Mouse (Mus musculus): ENCODE results near the gene Ankrd22. TPM values are rescaled to one million over a fixed set of nuclear protein-coding genes. Genes with fewer than 3 reads are reported as not detected.

Gene Ankrd22
- polyA plus RNA-seq, 1 experiment: 0.10 TPM

- DNase-seq: no peak
- H3K4me3 ChIP-seq (replicated peaks; ENCODE audit: insufficient read depth, low read depth, low read length): no peak overlapping the region
- H3K27ac ChIP-seq (ENCODE audit: insufficient read depth, low read length): no peak overlapping the region
- no peaks in the 10 kb centered on the region for H3K4me1 ChIP-seq (ENCODE audit: control insufficient read depth, insufficient read depth, low read length)
- no peak for TF ChIP-seq CTCF (IDR thresholded peaks at IDR 0.05; ENCODE audit: borderline replicate concordance, insufficient read depth, low read depth, low read length)
- TF ChIP-seq POLR2A (IDR thresholded peaks at IDR 0.05; ENCODE audit: borderline replicate concordance, insufficient read depth, low read length): no peak
- no peaks in the 10 kb centered on the region for H3K27me3 ChIP-seq (ENCODE audit: control insufficient read depth, insufficient read depth, low read length)
- 92% methylated on average over 4 of the region's 4 CpGs for WGBS
Measured at GRCm38 (mm10) chr19:34179136-34179535, 13.3 kb upstream of the Ankrd22 start.

DNA sequence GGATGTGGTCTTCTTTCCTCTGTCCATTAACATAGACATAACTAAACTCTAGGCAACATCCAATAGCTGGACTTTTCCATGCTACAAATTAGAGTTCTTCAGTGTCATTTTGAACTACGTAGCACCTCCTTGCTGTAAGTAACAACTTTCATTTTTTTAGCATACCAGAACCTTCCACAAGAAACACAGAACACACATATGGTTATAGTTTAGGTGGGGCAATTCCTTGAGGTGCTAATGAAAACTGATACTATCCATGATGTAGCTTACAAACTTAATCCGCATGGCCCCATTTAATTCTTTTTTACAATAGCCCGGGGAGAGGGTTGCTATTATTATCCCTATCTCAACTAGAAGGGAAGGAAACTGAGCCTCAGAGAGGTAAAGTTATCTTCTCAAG, 8.2 kb upstream of the Ankrd22 start:
- Histone ChIP-seq H3K4me1 (ENCODE audit: control insufficient read depth, insufficient read depth, low read length) (no peaks in the 10 kb centered on the region), H3K27me3 (ENCODE audit: control insufficient read depth, insufficient read depth, low read length) (no peaks in the 10 kb centered on the region), H3K4me3 (replicated peaks; ENCODE audit: insufficient read depth, low read depth, low read length) (no peak overlapping the region), H3K27ac (ENCODE audit: insufficient read depth, low read length) (no peak overlapping the region)
- WGBS: 91% methylated on average over 3 of the region's 3 CpGs
- no peak for DNase-seq
- TF ChIP-seq POLR2A (IDR thresholded peaks at IDR 0.05; ENCODE audit: borderline replicate concordance, insufficient read depth, low read length) (no peak), CTCF (IDR thresholded peaks at IDR 0.05; ENCODE audit: borderline replicate concordance, insufficient read depth, low read depth, low read length) (no peak)

- DNase-seq: no peak
- no peaks in the 10 kb centered on the region for H3K4me1 ChIP-seq (ENCODE audit: control insufficient read depth, insufficient read depth, low read length)
- no peak overlapping the region for H3K4me3 ChIP-seq (replicated peaks; ENCODE audit: insufficient read depth, low read depth, low read length)
- 76% methylated on average over 3 of the region's 3 CpGs for WGBS
- H3K27me3 ChIP-seq (ENCODE audit: control insufficient read depth, insufficient read depth, low read length): no peaks in the 10 kb centered on the region
- no peak overlapping the region for H3K27ac ChIP-seq (ENCODE audit: insufficient read depth, low read length)
- TF ChIP-seq POLR2A (IDR thresholded peaks at IDR 0.05; ENCODE audit: borderline replicate concordance, insufficient read depth, low read length): no peak
- TF ChIP-seq CTCF (IDR thresholded peaks at IDR 0.05; ENCODE audit: borderline replicate concordance, insufficient read depth, low read depth, low read length): no peak
Measured at GRCm38 (mm10) chr19:34171167-34171566, 5.3 kb upstream of the Ankrd22 start.

GRCm38 (mm10) chr19:34169121-34169520, 3.3 kb upstream of the Ankrd22 start:
- H3K4me1 ChIP-seq (ENCODE audit: control insufficient read depth, insufficient read depth, low read length): no peaks in the 10 kb centered on the region
- H3K4me3 ChIP-seq (replicated peaks; ENCODE audit: insufficient read depth, low read depth, low read length): no peak overlapping the region
- H3K27ac ChIP-seq (ENCODE audit: insufficient read depth, low read length): no peak overlapping the region
- no peak for DNase-seq
- H3K27me3 ChIP-seq (ENCODE audit: control insufficient read depth, insufficient read depth, low read length): no peaks in the 10 kb centered on the region
- TF ChIP-seq POLR2A (IDR thresholded peaks at IDR 0.05; ENCODE audit: borderline replicate concordance, insufficient read depth, low read length): no peak
- no peak for TF ChIP-seq CTCF (IDR thresholded peaks at IDR 0.05; ENCODE audit: borderline replicate concordance, insufficient read depth, low read depth, low read length)

DNA sequence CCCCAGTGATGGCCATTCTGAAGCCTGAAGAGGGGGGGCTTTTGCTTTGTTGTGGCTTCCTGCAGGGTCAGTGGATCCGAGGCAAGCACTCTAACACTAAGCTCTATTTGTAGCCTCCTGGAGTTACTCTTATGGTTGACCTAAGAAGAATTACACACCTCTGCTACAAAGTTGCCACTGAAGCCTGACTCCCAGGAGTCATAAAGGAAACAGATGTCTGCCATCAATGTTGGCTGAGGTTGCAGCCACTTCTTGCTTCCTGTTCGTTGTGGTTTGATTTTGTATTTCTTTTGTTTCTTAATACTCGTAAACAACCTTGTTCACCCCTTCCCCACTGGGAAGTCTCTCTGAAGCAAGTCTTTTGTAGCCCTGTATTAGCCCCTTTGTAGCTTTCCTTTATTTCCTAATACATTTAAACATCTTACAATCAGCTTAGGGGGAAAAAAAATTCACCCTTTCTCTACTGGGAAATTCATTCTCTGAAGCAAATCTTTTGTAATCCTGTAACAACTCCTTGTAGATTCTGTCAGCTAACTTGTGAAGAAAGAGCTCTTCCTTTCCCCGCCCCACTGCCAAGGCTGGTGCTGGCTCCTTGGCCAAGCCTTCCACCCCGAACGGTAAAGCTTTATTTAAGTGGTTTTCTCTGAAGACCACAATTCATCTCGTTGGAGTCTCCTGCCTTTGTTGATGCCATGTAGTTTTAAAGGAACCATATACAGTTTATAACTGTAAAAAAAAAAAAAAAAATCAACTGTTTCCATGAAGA, 2.2 kb upstream of the Ankrd22 start:
- no peaks in the 10 kb centered on the region for H3K27me3 ChIP-seq (ENCODE audit: control insufficient read depth, insufficient read depth, low read length)
- 45% methylated on average over 7 of the region's 7 CpGs for WGBS

GRCm38 (mm10) chr19:34166386-34166785, 533 bp upstream of the Ankrd22 start:
- Histone ChIP-seq H3K27ac (ENCODE audit: insufficient read depth, low read length) (no peak overlapping the region), H3K27me3 (ENCODE audit: control insufficient read depth, insufficient read depth, low read length) (no peaks in the 10 kb centered on the region), H3K4me1 (ENCODE audit: control insufficient read depth, insufficient read depth, low read length) (no peaks in the 10 kb centered on the region), H3K4me3 (replicated peaks; ENCODE audit: insufficient read depth, low read depth, low read length) (no peak overlapping the region)
- WGBS: 84% methylated on average over 4 of the region's 4 CpGs
- TF ChIP-seq POLR2A (IDR thresholded peaks at IDR 0.05; ENCODE audit: borderline replicate concordance, insufficient read depth, low read length) (no peak), CTCF (IDR thresholded peaks at IDR 0.05; ENCODE audit: borderline replicate concordance, insufficient read depth, low read depth, low read length) (no peak)
- no peak for DNase-seq

More for the DNA sequence above, 2.2 kb upstream of the Ankrd22 start:
- TF ChIP-seq POLR2A (IDR thresholded peaks at IDR 0.05; ENCODE audit: borderline replicate concordance, insufficient read depth, low read length): no peak
- no peak for TF ChIP-seq CTCF (IDR thresholded peaks at IDR 0.05; ENCODE audit: borderline replicate concordance, insufficient read depth, low read depth, low read length)
- no peak for DNase-seq
- H3K27ac ChIP-seq (ENCODE audit: insufficient read depth, low read length): no peak overlapping the region
- no peak overlapping the region for H3K4me3 ChIP-seq (replicated peaks; ENCODE audit: insufficient read depth, low read depth, low read length)
- H3K4me1 ChIP-seq (ENCODE audit: control insufficient read depth, insufficient read depth, low read length): no peaks in the 10 kb centered on the region

- H3K4me1 ChIP-seq (ENCODE audit: control insufficient read depth, insufficient read depth, low read length): no peaks in the 10 kb centered on the region
- 92% methylated on average over 5 of the region's 5 CpGs for WGBS
- no peak overlapping the region for H3K4me3 ChIP-seq (replicated peaks; ENCODE audit: insufficient read depth, low read depth, low read length)
- H3K27ac ChIP-seq (ENCODE audit: insufficient read depth, low read length): no peak overlapping the region
- TF ChIP-seq CTCF (IDR thresholded peaks at IDR 0.05; ENCODE audit: borderline replicate concordance, insufficient read depth, low read depth, low read length) (no peak), POLR2A (IDR thresholded peaks at IDR 0.05; ENCODE audit: borderline replicate concordance, insufficient read depth, low read length) (no peak)
- H3K27me3 ChIP-seq (ENCODE audit: control insufficient read depth, insufficient read depth, low read length): no peaks in the 10 kb centered on the region
- no peak for DNase-seq
Measured at GRCm38 (mm10) chr19:34162693-34163092, 3.2 kb downstream of the Ankrd22 start.

Data from cerebellum, adult 2 months (tissue).